Comparison of ENCODE assay signal across 8 mouse cellular contexts in genomic region chr17:24737135-24737810, GRCm38 (mm10). TPM values are rescaled to one million over a fixed set of nuclear protein-coding genes. Genes with fewer than 3 reads are reported as not detected.
DNase-seq lines count a peak whose midpoint lies in the region; ATAC-seq and TF ChIP-seq lines count a peak whose summit lies in the region.

No protein-coding gene starts in this region.

- H3K9me3 ChIP-seq in G1E (replicated peaks): no peaks in the 10 kb centered on the region
- no peaks in the 10 kb centered on the region for H3K9me3 ChIP-seq in hindbrain, embryonic 12.5 days (replicated peaks)
- no peaks in the 10 kb centered on the region for H3K9me3 ChIP-seq in liver, embryonic 16.5 days (replicated peaks; ENCODE audit: control insufficient read depth, low read length)
- no peaks in the 10 kb centered on the region for H3K9me3 ChIP-seq in stomach, embryonic 16.5 days (replicated peaks; ENCODE audit: control insufficient read depth, low read length)

- peaks cover 46% of the 10 kb centered on the region for H3K36me3 ChIP-seq in G1E (replicated peaks)
- peaks cover 18% of the 10 kb centered on the region; the same call in 1 of the 2 replicates for H3K36me3 ChIP-seq in hindbrain, embryonic 12.5 days
- H3K36me3 ChIP-seq in liver, embryonic 16.5 days (ENCODE audit: control insufficient read depth, insufficient read depth): peaks cover 3% of the 10 kb centered on the region
- H3K36me3 ChIP-seq in stomach, embryonic 16.5 days (ENCODE audit: control insufficient read depth, insufficient read depth, low read length): no peaks in the 10 kb centered on the region

- H3K27me3 ChIP-seq in G1E (ENCODE audit: insufficient read depth, low read length): peaks cover 7% of the 10 kb centered on the region; the same call in 1 of the 2 replicates
- peaks cover 2% of the 10 kb centered on the region; the same call in 1 of the 2 replicates for H3K27me3 ChIP-seq in hindbrain, embryonic 12.5 days
- no peaks in the 10 kb centered on the region for H3K27me3 ChIP-seq in liver, embryonic 16.5 days (ENCODE audit: control insufficient read depth, insufficient read depth, low read depth, low read length)
- H3K27me3 ChIP-seq in stomach, embryonic 16.5 days (ENCODE audit: control insufficient read depth, insufficient read depth, low read length): no peaks in the 10 kb centered on the region

- 0 out of 2 replicates have a peak, but pooled peaks have one; percentile 2 for TF ChIP-seq CTCF in G1E (IDR thresholded peaks at IDR 0.05; ENCODE audit: low read depth, low read length)

- DNase-seq in CD4-positive, CD25-positive, alpha-beta regulatory T cell, adult 2 months (ENCODE audit: low read depth, low spot score): peak; percentile 35
- peak; percentile 47 for DNase-seq in G1E (ENCODE audit: low spot score)
- no peak for DNase-seq in adrenal gland, postnatal 4 days (ENCODE audit: low spot score in 2 of 2)
- no peak for DNase-seq in right cerebral cortex, postnatal 10 days (ENCODE audit: low spot score in 2 of 2)

- 23% methylated on average over 8 of the region's 8 CpGs for WGBS in hindbrain, embryonic 12.5 days
- 20% methylated on average over 8 of the region's 8 CpGs for WGBS in liver, embryonic 16.5 days (ENCODE audit: insufficient replicate concordance)
- 20% methylated on average over 8 of the region's 8 CpGs for WGBS in stomach, embryonic 16.5 days

- peak overlapping the region; percentile 61 for H3K9ac ChIP-seq in hindbrain, embryonic 12.5 days
- peak overlapping the region; percentile 78 for H3K9ac ChIP-seq in liver, embryonic 16.5 days (ENCODE audit: low read depth, low read length)
- H3K9ac ChIP-seq in stomach, embryonic 16.5 days (ENCODE audit: low read length): peak overlapping the region; percentile 73

- peaks cover 33% of the 10 kb centered on the region for H3K4me1 ChIP-seq in G1E (ENCODE audit: insufficient read depth, low read depth, low read length)
- peaks cover 15% of the 10 kb centered on the region for H3K4me1 ChIP-seq in hindbrain, embryonic 12.5 days
- peaks cover 29% of the 10 kb centered on the region for H3K4me1 ChIP-seq in liver, embryonic 16.5 days (ENCODE audit: control insufficient read depth, low read depth, low read length)
- H3K4me1 ChIP-seq in stomach, embryonic 16.5 days (ENCODE audit: control insufficient read depth, insufficient read depth, low read length): peaks cover 14% of the 10 kb centered on the region

- peak overlapping the region; percentile 74 for H3K4me3 ChIP-seq in G1E (ENCODE audit: low read depth, low read length)
- H3K4me3 ChIP-seq in hindbrain, embryonic 12.5 days: peak overlapping the region; percentile 49
- H3K4me3 ChIP-seq in liver, embryonic 16.5 days (ENCODE audit: low read depth, low read length): peak overlapping the region; percentile 76
- H3K4me3 ChIP-seq in stomach, embryonic 16.5 days (replicated peaks; ENCODE audit: low read length): peak overlapping the region; percentile 57

- no peak overlapping the region for H3K27ac ChIP-seq in hindbrain, embryonic 12.5 days
- peak overlapping the region; percentile 81 for H3K27ac ChIP-seq in liver, embryonic 16.5 days (ENCODE audit: low read length)
- H3K27ac ChIP-seq in stomach, embryonic 16.5 days (ENCODE audit: low read length): no peak overlapping the region

- no peak for ATAC-seq in CD4-positive, CD25-positive, alpha-beta regulatory T cell, adult 4 months
- ATAC-seq in G1E (ENCODE audit: extremely low read depth, insufficient number of reproducible peaks, low FRiP score, poor library complexity, severe bottlenecking): no peak
- ATAC-seq in hindbrain, embryonic 12.5 days (ENCODE audit: low FRiP score): no peak
- ATAC-seq in liver, embryonic 16.5 days (ENCODE audit: low read depth): no peak
- no peak for ATAC-seq in stomach, embryonic 16.5 days (ENCODE audit: insufficient read depth, low FRiP score)

- peak overlapping the region; percentile 72 for H3K4me2 ChIP-seq in hindbrain, embryonic 12.5 days (replicated peaks)
- H3K4me2 ChIP-seq in liver, embryonic 16.5 days (ENCODE audit: low read depth, low read length): peak overlapping the region; percentile 95
- H3K4me2 ChIP-seq in stomach, embryonic 16.5 days (ENCODE audit: low read depth, low read length): peak overlapping the region; percentile 69

RNA-seq across cellular contexts. Expression of gene Msrb1, which starts 0.8 kb away (rescaled TPM):
- 10 to 100 TPM; 29.3 to 30.1 TPM for polyA plus RNA-seq in CD4-positive, CD25-positive, alpha-beta regulatory T cell, adult 4 months (2017; shearing (Covaris generic))
- total RNA-seq in G1E (2014; fragmentation: Nextera tagmentation): 62.0 and 76.8 TPM in 2 replicates
- 34.6 and 39.2 TPM in 2 replicates for total RNA-seq in G1E (2017)
- 10.1 and 14.6 TPM in 2 replicates for polyA plus RNA-seq in G1E (2012)
- polyA plus RNA-seq in hindbrain, embryonic 12.5 days (2016; fragmentation: Nextera tagmentation; extraction: Ambion mirVana): 21.8 and 22.6 TPM in 2 replicates
- polyA plus RNA-seq in liver, embryonic 16.5 days (2015; fragmentation: Nextera tagmentation; extraction: Ambion mirVana): 30.0 and 33.9 TPM in 2 replicates
- polyA plus RNA-seq in stomach, embryonic 16.5 days (2015; fragmentation: Nextera tagmentation; extraction: Ambion mirVana): 40.3 and 45.5 TPM in 2 replicates
- 10 to 100 TPM; 62.0 to 74.6 TPM for total RNA-seq in adrenal gland, postnatal 4 days (2021)

RNA-seq across cellular contexts. Expression of gene Rpl3l, which starts 9.7 kb away (rescaled TPM):
- not detected for polyA plus RNA-seq in CD4-positive, CD25-positive, alpha-beta regulatory T cell, adult 4 months (2017; shearing (Covaris generic))
- total RNA-seq in G1E (2014; fragmentation: Nextera tagmentation) (not detected in 2 replicates), G1E (2017) (0.17 TPM in 1 of 2 replicates, not detected in the other)
- 0.07 TPM in 1 of 2 replicates, not detected in the other for polyA plus RNA-seq in G1E (2012)
- not detected in 2 replicates for polyA plus RNA-seq in hindbrain, embryonic 12.5 days (2016; fragmentation: Nextera tagmentation; extraction: Ambion mirVana)
- 0.34 TPM in 1 of 2 replicates, not detected in the other for polyA plus RNA-seq in liver, embryonic 16.5 days (2015; fragmentation: Nextera tagmentation; extraction: Ambion mirVana)
- polyA plus RNA-seq in stomach, embryonic 16.5 days (2015; fragmentation: Nextera tagmentation; extraction: Ambion mirVana): 0.25 and 0.57 TPM in 2 replicates
- total RNA-seq in adrenal gland, postnatal 4 days (2021): 1 to 10 TPM; 5.9 to 6.9 TPM

RNA-seq across cellular contexts. Expression of gene Ndufb10, which starts 13.0 kb away (rescaled TPM):
- 100 to 1,000 TPM; 227 to 245 TPM for polyA plus RNA-seq in CD4-positive, CD25-positive, alpha-beta regulatory T cell, adult 4 months (2017; shearing (Covaris generic))
- total RNA-seq in G1E (2014; fragmentation: Nextera tagmentation) (54.6 and 63.5 TPM in 2 replicates), G1E (2017) (185 and 206 TPM in 2 replicates)
- polyA plus RNA-seq in G1E (2012): 372 and 429 TPM in 2 replicates
- 199 and 214 TPM in 2 replicates for polyA plus RNA-seq in hindbrain, embryonic 12.5 days (2016; fragmentation: Nextera tagmentation; extraction: Ambion mirVana)
- 168 and 174 TPM in 2 replicates for polyA plus RNA-seq in liver, embryonic 16.5 days (2015; fragmentation: Nextera tagmentation; extraction: Ambion mirVana)
- 225 and 246 TPM in 2 replicates for polyA plus RNA-seq in stomach, embryonic 16.5 days (2015; fragmentation: Nextera tagmentation; extraction: Ambion mirVana)
- total RNA-seq in adrenal gland, postnatal 4 days (2021): 100 to 1,000 TPM; 210 to 213 TPM

RNA-seq across cellular contexts. Expression of gene Hs3st6, which starts 15.5 kb away (rescaled TPM):
- not detected for polyA plus RNA-seq in CD4-positive, CD25-positive, alpha-beta regulatory T cell, adult 4 months (2017; shearing (Covaris generic))
- not detected in 2 replicates for total RNA-seq in G1E (2014; fragmentation: Nextera tagmentation)
- total RNA-seq in G1E (2017): not detected in 2 replicates
- not detected in 2 replicates for polyA plus RNA-seq in G1E (2012)
- polyA plus RNA-seq in hindbrain, embryonic 12.5 days (2016; fragmentation: Nextera tagmentation; extraction: Ambion mirVana): 2.5 and 4.8 TPM in 2 replicates
- 0.24 TPM in 1 of 2 replicates, not detected in the other for polyA plus RNA-seq in liver, embryonic 16.5 days (2015; fragmentation: Nextera tagmentation; extraction: Ambion mirVana)
- 0.81 and 1.0 TPM in 2 replicates for polyA plus RNA-seq in stomach, embryonic 16.5 days (2015; fragmentation: Nextera tagmentation; extraction: Ambion mirVana)
- total RNA-seq in adrenal gland, postnatal 4 days (2021): 1 to 10 TPM; 3.2 to 4.2 TPM

RNA-seq across cellular contexts. Expression of gene Rps2, which starts 19.4 kb away (rescaled TPM):
- 100 to 1,000 TPM; 608 to 780 TPM for polyA plus RNA-seq in CD4-positive, CD25-positive, alpha-beta regulatory T cell, adult 4 months (2017; shearing (Covaris generic))
- total RNA-seq in G1E (2014; fragmentation: Nextera tagmentation): 3,970 and 4,105 TPM in 2 replicates
- total RNA-seq in G1E (2017): 950 and 975 TPM in 2 replicates
- 2,688 and 3,723 TPM in 2 replicates for polyA plus RNA-seq in G1E (2012)
- 795 and 841 TPM in 2 replicates for polyA plus RNA-seq in hindbrain, embryonic 12.5 days (2016; fragmentation: Nextera tagmentation; extraction: Ambion mirVana)
- polyA plus RNA-seq in liver, embryonic 16.5 days (2015; fragmentation: Nextera tagmentation; extraction: Ambion mirVana): 868 and 907 TPM in 2 replicates
- 1,212 and 1,230 TPM in 2 replicates for polyA plus RNA-seq in stomach, embryonic 16.5 days (2015; fragmentation: Nextera tagmentation; extraction: Ambion mirVana)
- 100 to 1,000 TPM; 867 to 881 TPM for total RNA-seq in adrenal gland, postnatal 4 days (2021)

Comparison
In these comparisons a context has a peak if more than half of its experiments do, and no peak if none do; other contexts are left out.
1. DNase-seq: peak in CD4-positive, CD25-positive, alpha-beta regulatory T cell, adult 2 months (single experiment) and G1E (single experiment); none in adrenal gland, postnatal 4 days (0 of 2) and right cerebral cortex, postnatal 10 days (0 of 2).
2. Peak in every context shown above with its lines, with median percentiles within 50 percentile points of each other: H3K4me3 ChIP-seq, H3K4me2 ChIP-seq and H3K9ac ChIP-seq.